Comparison of ENCODE assay signal across 8 mouse cellular contexts in genomic region chr2:27507562-27507961, GRCm38 (mm10). TPM values are rescaled to one million over a fixed set of nuclear protein-coding genes. Genes with fewer than 3 reads are reported as not detected.
DNase-seq lines count a peak whose midpoint lies in the region; ATAC-seq and TF ChIP-seq lines count a peak whose summit lies in the region.

Gene Brd3, minus strand, starts transcription at chr2:27507662.

- intact Hi-C loops in heart, postnatal 25 days (cut with DNase I) = no loop called here

- WGBS in thymus, adult 2 months = 98% methylated on average over 4 of the region's 4 CpGs
- 53% methylated on average over 4 of the region's 4 CpGs for WGBS in limb, embryonic 12.5 days
- WGBS in olfactory bulb, adult 2 months = 79% methylated on average over 4 of the region's 4 CpGs

- ATAC-seq in erythroid progenitor cell, adult 5-6 weeks (replicated peaks; ENCODE audit: low FRiP score, poor library complexity, severe bottlenecking) = no peak
- no peak for ATAC-seq in limb, embryonic 12.5 days (ENCODE audit: insufficient number of reproducible peaks, insufficient read depth, low FRiP score, low TSS enrichment, low read depth)

- no peak for TF ChIP-seq POLR2A in thymus, adult 2 months (IDR thresholded peaks at IDR 0.05; ENCODE audit: control insufficient read depth, extremely low read depth, insufficient read depth, low read length, poor library complexity)
- no peak for TF ChIP-seq POLR2A in olfactory bulb, adult 2 months (IDR thresholded peaks at IDR 0.05; ENCODE audit: insufficient read depth, low read depth, low read length)

- H3K9ac ChIP-seq in limb, embryonic 12.5 days (replicated peaks) = no peak within 1 kb of the TSS

- 0 out of 2 replicates have a peak, but pooled peaks cover 4% of the 10 kb centered on the region for H3K9me3 ChIP-seq in limb, embryonic 12.5 days

- no peak within 1 kb of the TSS for H3K4me3 ChIP-seq in thymus, adult 2 months (ENCODE audit: control insufficient read depth, insufficient read depth, low read length)
- H3K4me3 ChIP-seq in limb, embryonic 12.5 days (replicated peaks) = no peak within 1 kb of the TSS
- no peak within 1 kb of the TSS for H3K4me3 ChIP-seq in olfactory bulb, adult 2 months (ENCODE audit: insufficient read depth, low read depth, low read length)

- no peaks in the 10 kb centered on the region for H3K36me3 ChIP-seq in thymus, adult 2 months (ENCODE audit: control insufficient read depth, insufficient read depth, low read length)
- no peaks in the 10 kb centered on the region for H3K36me3 ChIP-seq in limb, embryonic 12.5 days

- no peaks in the 10 kb centered on the region for H3K4me1 ChIP-seq in thymus, adult 2 months (replicated peaks; ENCODE audit: control insufficient read depth, insufficient read depth, low read length)
- H3K4me1 ChIP-seq in limb, embryonic 12.5 days (replicated peaks) = peaks cover 19% of the 10 kb centered on the region
- H3K4me1 ChIP-seq in olfactory bulb, adult 2 months (ENCODE audit: control insufficient read depth, insufficient read depth, low read length) = no peaks in the 10 kb centered on the region

- DNase-seq in thymus, adult 2 months = no peak
- DNase-seq in thymus, postnatal 10 days (ENCODE audit: low spot score in 2 of 2) = no peak
- DNase-seq in heart, postnatal 25 days (ENCODE audit: low spot score) = no peak
- DNase-seq in embryo, embryonic 11 days = no peak
- no peak for DNase-seq in lung, postnatal 4 days

- H3K27me3 ChIP-seq in thymus, adult 2 months (ENCODE audit: control insufficient read depth, insufficient read depth, low read length) = no peaks in the 10 kb centered on the region
- H3K27me3 ChIP-seq in limb, embryonic 12.5 days = no peaks in the 10 kb centered on the region

- no peak within 1 kb of the TSS for H3K4me2 ChIP-seq in limb, embryonic 12.5 days

- H3K27ac ChIP-seq in thymus, adult 2 months (ENCODE audit: control insufficient read depth, insufficient read depth, low read length) = no peak within 1 kb of the TSS
- no peak within 1 kb of the TSS for H3K27ac ChIP-seq in limb, embryonic 12.5 days
- H3K27ac ChIP-seq in olfactory bulb, adult 2 months (ENCODE audit: insufficient read depth, low read depth, low read length) = no peak within 1 kb of the TSS

- TF ChIP-seq CTCF in thymus, adult 2 months (IDR thresholded peaks at IDR 0.05; ENCODE audit: borderline replicate concordance, control insufficient read depth, extremely low read depth, insufficient read depth, low read length, poor library complexity) = no peak
- TF ChIP-seq CTCF in olfactory bulb, adult 2 months (IDR thresholded peaks at IDR 0.05; ENCODE audit: insufficient read depth, low read depth, low read length) = no peak

RNA-seq across cellular contexts. Expression of gene Brd3, which starts in this region (rescaled TPM):
- polyA plus RNA-seq in thymus, adult 2 months (2012; rRNA removed) = 53.5 and 74.9 TPM in 2 replicates
- 22.7 and 30.6 TPM in 2 replicates for total RNA-seq in erythroid progenitor cell, adult 5-6 weeks (2015; ENCODE audit: low replicate concordance)
- total RNA-seq in erythroid progenitor cell, adult 5-6 weeks (2017; ENCODE audit: low replicate concordance) = 17.3 and 19.8 TPM in 2 replicates
- total RNA-seq in heart, postnatal 25 days (2021) = 10 to 100 TPM; 29.3 to 35.7 TPM
- 128 and 152 TPM in 2 replicates for polyA plus RNA-seq in limb, embryonic 12.5 days (2016; fragmentation: Nextera tagmentation; extraction: Ambion mirVana)
- not detected in 2 replicates for polyA plus RNA-seq in olfactory bulb, adult 2 months (2012; ENCODE audit: insufficient read depth, insufficient read length, low replicate concordance, missing spikeins)
